Mouse (Mus musculus) liver, embryonic 14.5 days (tissue): ENCODE results near the gene Xrn1.

ENCODE experiments used
- CTCF ChIP-seq: IDR thresholded peaks from 2 replicates; pipeline ENCODE4 v1.5.1; 2016; ENCODE audit warnings: antibody characterized with exemption, low read depth, control low read depth
- EP300 ChIP-seq: IDR thresholded peaks from 2 replicates; pipeline ENCODE4 v1.6.1; 2016; ENCODE audit warnings: antibody characterized with exemption, low read depth

GRCm38 (mm10) chr9:96067507-96067906, 112.9 kb downstream of the Xrn1 start:
- no peak for TF ChIP-seq CTCF
- no peak for TF ChIP-seq EP300
